Mouse (Mus musculus): ENCODE data around the gene Ccdc73.

Gene Ccdc73

DNA sequence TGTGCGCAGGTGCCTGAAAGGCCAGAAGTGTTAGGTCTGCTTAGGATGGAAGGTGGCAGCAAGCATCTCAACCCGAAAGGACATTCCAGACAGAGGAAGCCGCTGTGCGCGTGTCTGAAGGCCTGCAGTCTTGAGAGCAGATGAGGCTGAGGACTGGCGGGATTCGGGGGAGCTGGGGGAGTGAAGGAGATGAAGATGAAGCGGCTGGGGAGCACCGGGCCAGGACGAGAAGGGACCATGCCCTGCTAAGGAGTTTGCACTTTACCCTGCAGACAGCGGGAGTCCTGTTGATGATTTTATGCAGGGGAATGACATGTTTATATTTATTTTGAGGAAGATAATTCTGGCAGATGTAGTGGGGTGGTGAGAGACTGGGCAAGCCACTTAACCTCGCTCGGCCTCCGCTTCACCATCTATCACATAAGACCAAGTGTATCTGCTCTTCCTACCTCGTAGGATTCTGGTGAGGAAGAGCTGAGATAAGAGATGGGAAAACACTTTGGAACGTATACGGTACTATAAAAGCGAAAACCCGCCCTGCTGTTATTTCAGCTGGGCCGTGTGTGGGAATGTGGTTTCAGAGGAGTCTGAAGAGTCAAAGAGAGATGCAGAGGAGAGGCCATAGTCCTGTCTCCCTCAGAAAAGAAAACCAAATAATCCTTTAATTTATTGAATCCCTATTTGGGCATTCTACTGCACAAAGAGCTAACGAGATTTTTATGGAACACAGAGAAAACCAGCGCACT is 159.5 kb downstream of the Ccdc73 start:
- no peak for DNase-seq (ENCODE audit: low spot score in 2 of 2)

DNA sequence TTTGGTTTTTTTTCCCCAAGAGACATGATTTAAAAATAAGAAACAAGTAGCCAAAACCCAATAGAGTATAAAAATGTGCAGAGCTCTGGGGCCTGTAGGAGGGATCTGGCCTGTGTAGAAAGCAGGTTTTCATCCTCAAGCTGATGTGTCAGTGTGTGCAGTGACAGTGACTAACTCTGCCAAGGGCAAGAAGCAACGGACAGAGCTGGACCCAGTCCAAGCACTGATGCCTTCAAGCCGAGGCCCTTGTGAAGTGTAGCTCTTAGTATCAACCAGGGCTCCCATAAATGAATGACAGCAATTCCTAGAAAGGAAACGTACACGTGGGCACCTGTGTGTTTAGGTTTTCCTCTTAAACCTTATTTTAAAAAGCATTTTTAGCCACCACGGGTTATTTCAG is 161.2 kb downstream of the Ccdc73 start:
- no peak for DNase-seq (ENCODE audit: low spot score in 2 of 2)

DNA sequence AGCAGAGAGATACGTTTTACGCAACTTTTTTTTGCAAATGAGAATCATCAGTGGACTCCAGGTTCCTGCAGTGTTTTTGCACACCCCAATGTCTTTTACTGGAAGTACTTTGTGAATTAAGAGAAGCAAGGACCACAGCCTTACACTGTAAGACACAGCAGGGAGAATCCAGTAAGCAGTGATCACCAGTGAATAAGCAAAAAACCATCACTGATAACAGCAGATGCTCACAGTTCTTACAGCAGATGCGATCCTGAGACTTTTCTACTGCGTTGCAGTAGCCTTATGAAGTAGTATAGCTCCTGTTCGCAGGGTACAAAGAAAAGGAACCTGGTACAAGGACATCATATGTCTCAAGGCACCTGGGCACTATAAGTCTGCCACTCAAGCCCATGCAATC is 162.9 kb downstream of the Ccdc73 start:
- DNase-seq (ENCODE audit: low spot score in 2 of 2), result no peak

DNA sequence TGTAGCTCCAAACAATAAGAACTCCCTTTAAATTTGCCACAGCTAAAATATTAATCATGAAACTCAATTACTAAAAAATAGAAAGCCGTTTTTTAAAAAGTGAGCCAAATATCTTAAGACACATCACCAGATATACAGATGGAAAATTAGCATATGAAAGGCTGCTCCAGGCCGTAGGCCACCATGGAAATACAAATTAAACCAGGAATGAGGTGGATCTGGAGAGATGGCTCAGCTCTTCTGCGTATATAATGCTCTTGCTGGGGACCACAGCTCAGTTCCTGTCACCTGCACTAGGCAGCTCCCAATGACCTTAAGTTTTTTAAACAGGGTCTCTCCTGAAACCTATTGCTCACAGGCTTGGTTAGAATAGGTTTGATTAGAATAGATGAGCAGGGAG is 166.5 kb downstream of the Ccdc73 start:
- DNase-seq (ENCODE audit: low spot score in 2 of 2), result no peak

DNA sequence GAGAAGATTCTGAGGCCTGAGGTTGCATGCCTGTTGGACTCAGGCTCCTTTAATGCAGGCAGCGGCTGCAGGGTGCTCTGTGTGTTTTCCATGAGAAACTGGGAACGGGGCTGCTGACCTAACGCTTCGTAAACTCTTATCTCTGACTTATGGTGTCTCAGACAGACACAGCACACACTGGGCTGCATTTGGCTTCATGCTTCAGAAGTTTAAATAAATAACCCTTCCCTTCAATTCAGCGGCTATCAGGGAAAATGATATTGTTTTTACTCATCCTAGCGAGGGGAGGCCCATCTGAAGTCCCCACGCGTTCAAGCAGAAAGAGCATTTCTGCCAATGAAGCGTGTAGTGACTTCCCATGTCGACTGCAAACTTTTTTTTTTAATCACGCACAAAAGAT is 168.4 kb downstream of the Ccdc73 start:
- no peak for DNase-seq (ENCODE audit: low spot score in 2 of 2)

DNA sequence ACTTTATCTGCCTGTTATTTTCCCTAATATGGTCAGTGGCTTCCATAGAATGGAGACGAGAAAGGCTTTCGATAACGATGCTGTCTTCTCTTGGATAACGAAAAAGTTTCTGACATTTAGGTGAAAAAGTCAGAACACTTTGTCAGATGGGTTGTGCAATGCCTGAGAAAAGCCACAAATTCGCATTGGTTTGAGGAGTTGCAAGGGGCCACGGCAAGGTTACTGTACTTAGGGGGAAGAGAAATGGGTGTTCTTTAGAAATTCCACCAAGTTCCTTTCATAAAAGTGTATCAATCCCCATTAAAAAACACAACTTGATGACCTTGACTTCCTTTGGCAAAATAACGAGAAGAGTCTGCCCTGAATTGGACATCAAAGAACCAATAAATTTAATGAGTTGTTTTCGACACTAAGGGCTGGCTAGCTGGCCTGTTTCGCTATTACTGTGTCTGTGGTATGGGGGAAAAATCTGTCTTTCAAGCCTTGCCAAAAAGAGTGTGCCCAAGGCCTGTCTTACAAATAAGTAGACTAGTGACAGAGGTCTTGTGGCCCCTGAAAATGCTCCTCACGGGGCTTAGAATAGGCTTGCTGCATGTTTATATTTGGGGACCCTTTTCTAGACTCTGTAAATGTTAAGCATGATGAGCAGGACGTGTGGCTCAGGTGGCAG is 168.9 kb downstream of the Ccdc73 start:
- DNase-seq (ENCODE audit: low spot score in 2 of 2), result no peak

DNA sequence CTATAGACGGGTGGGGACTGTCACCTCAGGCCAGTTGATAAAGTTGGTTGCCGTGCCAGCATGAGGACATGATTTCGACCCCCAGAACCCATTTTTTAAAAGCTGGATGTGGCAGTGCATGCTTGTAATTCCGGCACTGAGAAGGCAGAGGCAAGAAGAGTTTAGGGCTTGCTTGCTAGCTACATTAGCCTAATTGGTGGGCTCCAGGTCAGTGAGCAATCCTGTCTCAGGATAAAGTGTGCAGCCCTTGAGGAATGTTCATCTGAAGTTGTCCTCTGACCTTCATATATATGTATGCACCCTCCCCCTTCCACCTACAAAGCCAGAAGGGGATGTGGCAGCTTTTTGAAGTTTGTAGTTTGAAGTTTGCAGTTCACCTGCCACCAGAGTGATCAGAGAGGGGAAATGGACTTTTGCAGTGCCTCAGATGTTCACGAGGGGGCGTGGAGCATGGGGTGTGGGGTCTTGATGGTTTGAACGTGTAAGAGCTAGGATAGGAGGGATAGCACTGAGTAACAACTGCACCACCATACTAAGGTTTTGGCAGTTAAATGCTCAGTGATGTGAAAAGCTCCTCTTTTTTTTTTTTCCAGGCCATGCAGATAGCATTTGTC is 170.5 kb downstream of the Ccdc73 start:
- no peak for DNase-seq (ENCODE audit: low spot score in 2 of 2)

DNA sequence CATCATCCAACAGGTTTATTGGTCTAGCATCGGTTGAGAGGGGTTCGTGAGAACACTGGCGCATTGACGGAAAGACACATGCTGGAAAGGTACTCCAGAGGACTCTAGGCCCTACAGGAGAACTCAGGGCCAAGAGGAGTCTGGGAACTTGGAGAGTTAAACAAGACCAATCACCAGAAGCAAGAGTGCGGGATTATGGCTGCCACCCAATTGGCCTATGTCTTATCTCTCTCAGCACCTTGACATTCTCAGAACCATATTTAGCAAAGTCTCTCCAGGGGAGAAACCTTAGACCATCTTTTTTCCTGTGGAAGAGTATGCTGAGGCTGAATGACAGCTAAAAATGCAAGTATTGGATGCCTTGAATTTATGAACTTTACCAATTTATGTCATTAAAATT is 171.3 kb downstream of the Ccdc73 start:
- DNase-seq (ENCODE audit: low spot score in 2 of 2), result no peak

DNA sequence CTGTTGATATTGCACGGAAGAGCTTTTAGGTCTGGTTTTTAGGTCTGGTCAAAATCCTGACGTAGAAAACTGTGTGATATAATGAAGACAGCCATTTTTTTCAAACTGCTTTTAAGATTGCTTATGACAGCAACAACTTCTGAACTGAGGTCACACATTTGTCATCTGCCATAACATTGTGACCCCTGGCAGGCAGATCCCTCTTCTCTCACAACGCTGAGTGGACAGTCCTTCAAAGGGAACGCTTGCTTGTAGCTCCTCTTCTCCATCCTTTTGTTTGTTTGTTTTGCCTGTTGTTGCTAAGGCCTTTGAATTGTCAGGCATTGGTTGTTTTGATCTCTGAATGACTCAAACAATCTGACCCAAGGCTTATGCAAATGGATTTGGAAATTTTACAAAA is 173.3 kb downstream of the Ccdc73 start:
- DNase-seq (ENCODE audit: low spot score in 2 of 2), result no peak

DNA sequence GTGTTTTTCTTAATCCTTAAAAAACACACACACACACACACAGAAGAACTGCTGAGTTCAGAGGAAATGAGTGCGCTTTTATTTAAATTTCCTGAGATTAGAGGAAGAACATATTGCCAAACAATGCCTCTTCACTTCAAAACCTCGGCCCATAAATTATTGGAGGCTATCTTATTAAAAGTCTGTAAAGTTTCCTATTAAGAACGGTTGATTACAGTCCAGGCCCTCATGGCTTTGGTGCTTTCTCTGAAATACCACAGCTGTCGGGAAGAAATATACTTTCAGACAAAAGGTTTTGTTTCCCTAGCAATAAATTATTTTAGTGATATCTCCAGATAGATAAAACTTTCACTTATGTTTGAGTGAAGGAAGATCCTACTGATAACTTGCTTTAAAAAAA is 175.5 kb downstream of the Ccdc73 start:
- no peak for DNase-seq (ENCODE audit: low spot score in 2 of 2)

DNA sequence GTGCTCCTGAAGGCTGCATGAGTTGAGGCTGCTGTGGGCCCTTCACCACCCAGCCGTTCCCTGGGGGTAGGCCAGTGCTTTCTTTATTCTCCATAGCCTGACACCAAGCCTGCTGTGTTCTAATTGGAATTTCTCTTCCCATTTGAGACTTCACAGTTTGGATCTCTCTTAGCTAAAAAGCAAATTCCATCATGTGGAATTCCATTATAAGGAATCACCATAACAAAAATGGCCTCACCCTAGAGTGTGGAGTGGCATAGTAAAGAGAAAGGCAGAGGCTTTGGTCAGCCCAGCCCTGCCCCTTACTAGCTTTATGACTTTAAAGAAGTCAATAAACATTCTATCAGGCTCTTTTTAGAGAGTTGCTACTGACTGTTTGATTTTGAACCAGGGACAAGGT is 180.7 kb downstream of the Ccdc73 start:
- no peak for DNase-seq (ENCODE audit: low spot score in 2 of 2)

DNA sequence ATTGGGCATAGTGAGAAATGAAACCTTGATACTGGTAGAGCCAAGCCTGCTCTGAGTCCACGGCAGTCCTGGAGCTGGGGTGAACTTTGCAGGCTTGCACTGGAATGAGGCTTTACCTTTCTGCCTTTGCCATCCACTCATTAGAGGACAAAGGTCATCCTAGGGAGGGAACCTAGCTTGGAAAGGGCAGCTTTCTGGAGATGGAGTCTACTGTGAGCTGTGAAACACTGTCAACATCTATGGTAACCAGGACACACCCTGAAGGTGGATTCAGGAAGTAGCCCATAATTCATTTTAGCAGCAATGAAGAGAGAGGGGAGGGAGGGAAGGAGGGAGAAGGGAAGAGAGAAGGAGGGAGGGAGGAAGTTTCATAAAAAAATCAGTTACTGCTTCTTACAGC is 187.9 kb downstream of the Ccdc73 start:
- DNase-seq (ENCODE audit: low spot score in 2 of 2), result no peak

DNA sequence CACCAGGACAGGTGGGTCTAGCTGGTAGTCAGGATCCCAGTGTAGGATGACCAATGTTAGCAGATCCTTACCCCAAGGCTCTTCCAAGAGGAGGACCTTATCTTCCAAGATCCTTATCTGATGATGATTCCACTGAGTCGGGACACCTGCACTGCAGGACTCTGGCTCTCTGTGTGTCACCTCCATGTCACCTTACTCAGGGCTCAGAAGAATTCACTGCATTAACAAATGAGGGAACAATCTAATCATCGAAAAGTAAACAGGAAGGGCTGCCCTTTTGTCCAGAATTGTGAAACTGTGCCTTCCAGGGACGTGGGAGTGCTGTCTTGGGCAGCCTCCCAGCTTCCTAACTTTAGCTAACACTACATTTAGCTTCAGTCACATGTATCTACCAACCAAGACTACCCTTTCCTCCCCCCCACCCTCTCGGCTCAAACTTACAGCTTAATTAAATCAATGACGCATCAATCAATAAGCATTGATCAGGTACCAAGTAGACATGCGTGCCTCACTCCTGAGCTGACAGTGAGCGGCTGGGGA is 191.0 kb downstream of the Ccdc73 start:
- peak; percentile 34 to 45 for DNase-seq (ENCODE audit: low spot score in 2 of 2)

DNA sequence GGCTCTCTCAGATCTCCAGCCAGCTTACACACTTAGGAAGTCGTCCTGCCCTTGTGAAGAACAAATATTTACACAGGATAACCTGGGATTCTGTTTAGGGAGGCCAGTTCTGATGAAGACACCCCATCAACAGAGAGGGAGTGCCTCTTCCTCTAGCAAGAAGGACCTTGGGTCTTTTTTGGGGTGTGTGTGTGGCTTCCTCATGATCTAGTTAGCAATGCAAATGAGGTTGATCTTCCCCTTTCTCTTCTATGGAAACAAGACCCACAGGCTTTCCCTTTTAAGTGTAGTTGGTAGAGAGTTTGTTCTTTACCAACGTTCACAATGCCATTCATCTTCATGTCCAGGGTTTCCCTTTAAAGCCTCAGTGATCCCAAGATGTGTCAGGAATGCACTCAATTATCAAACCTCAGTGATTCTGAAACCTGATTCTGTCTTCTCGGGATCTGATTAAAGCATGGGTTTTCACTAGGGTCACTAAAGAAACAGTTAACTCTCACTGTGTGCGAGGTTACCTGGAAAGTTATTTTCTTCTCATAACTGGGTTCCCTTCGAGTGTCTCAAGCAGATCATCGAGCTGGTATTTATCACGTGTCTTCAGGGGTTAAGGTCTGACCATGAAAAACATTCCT is 195.3 kb downstream of the Ccdc73 start:
- no peak for DNase-seq (ENCODE audit: low spot score in 2 of 2)

All from right cerebral cortex, postnatal 10 days (tissue).